Mouse (Mus musculus) MEL (cell line): ENCODE data around the gene Spata21.

Experiments used
- CHD1 ChIP-seq: IDR thresholded peaks from 2 replicates; pipeline ENCODE4 v1.6.1; 2012; ENCODE audit warnings: low read depth, mild to moderate bottlenecking, inconsistent platforms, low read length, improper control_type of control experiment
- NRF1 ChIP-seq: IDR thresholded peaks from 2 replicates; pipeline ENCODE4 v1.6.1; 2014; ENCODE audit warnings: low read depth, mild to moderate bottlenecking, inconsistent platforms, low read length, improper control_type of control experiment, moderate library complexity; ENCODE audit not compliant: poor library complexity, insufficient read depth, severe bottlenecking

DNA sequence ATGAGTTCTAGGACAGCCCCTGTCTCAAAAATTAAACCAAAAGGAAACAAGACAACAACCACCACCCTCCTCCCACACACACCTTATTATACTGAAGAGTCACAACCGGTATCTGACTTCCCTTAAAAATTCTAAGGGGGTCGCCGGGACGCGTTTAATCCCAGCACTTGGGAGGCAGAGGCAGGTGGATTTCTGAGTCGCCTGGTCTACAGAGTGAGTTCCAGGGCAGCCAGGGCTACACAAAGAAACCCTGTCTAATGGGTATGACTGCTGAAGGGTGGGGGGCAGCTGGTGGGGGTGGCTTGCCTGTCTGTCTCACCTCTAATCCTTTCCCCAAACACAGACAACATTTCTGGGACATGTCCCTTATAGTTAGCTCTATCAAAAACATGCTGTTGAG lies 52.8 kb downstream of the Spata21 start:
- TF ChIP-seq NRF1 = no peak
- TF ChIP-seq CHD1 = no peak
